In the genomic region with DNA sequence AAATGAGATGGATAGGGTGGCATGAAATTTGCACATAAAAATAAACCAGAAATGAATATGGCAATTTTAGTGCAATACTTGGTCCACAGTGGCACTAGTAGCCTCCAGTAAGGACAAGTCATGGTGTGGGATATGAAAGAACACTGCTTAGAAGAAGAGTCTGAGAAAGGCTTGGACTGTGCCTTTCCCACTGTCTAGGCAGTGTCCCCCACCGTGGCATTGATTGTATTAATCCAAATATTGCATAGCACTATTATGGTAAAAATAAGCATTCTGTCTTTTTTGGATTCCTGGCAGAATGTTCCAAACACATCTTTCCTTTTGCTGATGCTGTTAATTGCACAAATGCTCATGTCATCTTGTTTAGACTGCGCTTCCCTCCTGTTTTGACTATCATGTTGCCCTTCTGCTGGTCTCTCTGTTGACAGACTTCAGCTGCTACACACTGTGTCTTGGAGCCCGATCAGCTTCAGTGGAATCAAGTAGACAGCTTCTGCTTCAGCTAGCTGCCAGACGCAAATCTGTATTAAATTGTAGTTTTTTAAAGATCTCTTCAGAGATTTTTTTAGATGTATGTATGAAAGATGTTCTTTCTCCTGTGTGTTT, we compare ENCODE assay signal across 15 mouse cellular contexts.
DNase-seq lines count a peak whose midpoint lies in the region; ATAC-seq and TF ChIP-seq lines count a peak whose summit lies in the region.
"Had no signal": no experiment of that assay in that cellular context is flagged by ENCODE, and none has a peak within 500 bp of the region (broad histone marks: within the 10 kb centered on the region; RNA-seq: fewer than 3 reads in every experiment).

No protein-coding gene starts in this region.

- no peak for TF ChIP-seq CTCF in liver, adult 2 months (IDR thresholded peaks at IDR 0.05; ENCODE audit: low read depth, low read length)

- TF ChIP-seq POLR2A in liver, adult 2 months (IDR thresholded peaks at IDR 0.05; ENCODE audit: extremely low read depth, insufficient read depth, low read length) = no peak

- no peak overlapping the region for H3K4me3 ChIP-seq in forebrain, embryonic 14.5 days (ENCODE audit: low read depth, low read length)
- H3K4me3 ChIP-seq in forebrain, embryonic 11.5 days (ENCODE audit: low read depth, low read length) = no peak overlapping the region
- H3K4me3 ChIP-seq in liver, adult 2 months (ENCODE audit: insufficient read depth, low read depth, low read length) = no peak overlapping the region
- no peak overlapping the region for H3K4me3 ChIP-seq in liver, embryonic 12.5 days
- H3K4me3 ChIP-seq: embryonic facial prominence, embryonic 12.5 days; heart, embryonic 12.5 days; hindbrain, embryonic 15.5 days; limb, embryonic 12.5 days; megakaryocyte, embryonic 14.5 days had no signal

- H3K4me1 ChIP-seq in forebrain, embryonic 14.5 days (ENCODE audit: control insufficient read depth, insufficient read depth, low read length) = no peaks in the 10 kb centered on the region
- H3K4me1 ChIP-seq in forebrain, embryonic 11.5 days (replicated peaks; ENCODE audit: control insufficient read depth, insufficient read depth, low read length) = no peaks in the 10 kb centered on the region
- no peaks in the 10 kb centered on the region for H3K4me1 ChIP-seq in liver, adult 2 months (ENCODE audit: control insufficient read depth, insufficient read depth, low read length)
- H3K4me1 ChIP-seq in liver, embryonic 12.5 days = no peaks in the 10 kb centered on the region
- H3K4me1 ChIP-seq: embryonic facial prominence, embryonic 12.5 days; heart, embryonic 12.5 days; hindbrain, embryonic 15.5 days; megakaryocyte, embryonic 14.5 days had no signal

- H3K9me3 ChIP-seq in forebrain, embryonic 14.5 days (replicated peaks; ENCODE audit: control insufficient read depth, low read length) = no peaks in the 10 kb centered on the region
- H3K9me3 ChIP-seq in forebrain, embryonic 11.5 days (ENCODE audit: control insufficient read depth, low read length) = no peaks in the 10 kb centered on the region
- H3K9me3 ChIP-seq in liver, embryonic 12.5 days (replicated peaks) = no peaks in the 10 kb centered on the region
- H3K9me3 ChIP-seq: embryonic facial prominence, embryonic 12.5 days; heart, embryonic 12.5 days; hindbrain, embryonic 15.5 days; limb, embryonic 12.5 days had no signal

- H3K27ac ChIP-seq in forebrain, embryonic 14.5 days (ENCODE audit: low read depth, low read length) = no peak overlapping the region
- H3K27ac ChIP-seq in forebrain, embryonic 11.5 days (ENCODE audit: low read depth, low read length) = no peak overlapping the region
- H3K27ac ChIP-seq in liver, adult 2 months (replicated peaks; ENCODE audit: insufficient read depth, low read depth, low read length) = no peak overlapping the region
- H3K27ac ChIP-seq in liver, embryonic 12.5 days = no peak overlapping the region
- H3K27ac ChIP-seq: embryonic facial prominence, embryonic 12.5 days; hindbrain, embryonic 15.5 days; limb, embryonic 12.5 days had no signal

- H3K36me3 ChIP-seq in forebrain, embryonic 14.5 days (ENCODE audit: control insufficient read depth, insufficient read depth, low read length) = no peaks in the 10 kb centered on the region
- H3K36me3 ChIP-seq in forebrain, embryonic 11.5 days (ENCODE audit: control insufficient read depth, insufficient read depth, low read length) = no peaks in the 10 kb centered on the region
- no peaks in the 10 kb centered on the region for H3K36me3 ChIP-seq in liver, adult 2 months (ENCODE audit: control insufficient read depth, insufficient read depth, low read length)
- no peaks in the 10 kb centered on the region for H3K36me3 ChIP-seq in liver, embryonic 12.5 days
- H3K36me3 ChIP-seq: embryonic facial prominence, embryonic 12.5 days; heart, embryonic 12.5 days; hindbrain, embryonic 15.5 days; limb, embryonic 12.5 days had no signal

- H3K9ac ChIP-seq in forebrain, embryonic 14.5 days (ENCODE audit: low read length) = no peak overlapping the region
- no peak overlapping the region for H3K9ac ChIP-seq in forebrain, embryonic 11.5 days (ENCODE audit: low read length)
- no peak overlapping the region for H3K9ac ChIP-seq in liver, adult 2 months (ENCODE audit: low read depth, low read length)
- H3K9ac ChIP-seq in liver, embryonic 12.5 days = no peak overlapping the region
- H3K9ac ChIP-seq: embryonic facial prominence, embryonic 12.5 days; heart, embryonic 12.5 days; hindbrain, embryonic 15.5 days; limb, embryonic 12.5 days had no signal

- 65% methylated on average over 4 of the region's 4 CpGs for WGBS in forebrain, embryonic 14.5 days
- 84% methylated on average over 4 of the region's 4 CpGs for WGBS in forebrain, embryonic 11.5 days
- WGBS in liver, adult 2 months = 65% methylated on average over 4 of the region's 4 CpGs
- WGBS in liver, embryonic 12.5 days (ENCODE audit: insufficient replicate concordance) = 58% methylated on average over 4 of the region's 4 CpGs

- H3K4me2 ChIP-seq in forebrain, embryonic 14.5 days (ENCODE audit: low read length) = no peak overlapping the region
- H3K4me2 ChIP-seq in forebrain, embryonic 11.5 days (ENCODE audit: low read depth, low read length, severe bottlenecking) = no peak overlapping the region
- H3K4me2 ChIP-seq in liver, embryonic 12.5 days = no peak overlapping the region
- H3K4me2 ChIP-seq: embryonic facial prominence, embryonic 12.5 days; heart, embryonic 12.5 days; hindbrain, embryonic 15.5 days; limb, embryonic 12.5 days had no signal

- no peaks in the 10 kb centered on the region for H3K27me3 ChIP-seq in forebrain, embryonic 14.5 days (replicated peaks; ENCODE audit: control insufficient read depth, insufficient read depth, low read length)
- H3K27me3 ChIP-seq in forebrain, embryonic 11.5 days (ENCODE audit: control insufficient read depth, insufficient read depth, low read length) = no peaks in the 10 kb centered on the region
- no peaks in the 10 kb centered on the region for H3K27me3 ChIP-seq in liver, adult 2 months (ENCODE audit: control insufficient read depth, insufficient read depth, low read length)
- H3K27me3 ChIP-seq in liver, embryonic 12.5 days (replicated peaks) = no peaks in the 10 kb centered on the region
- H3K27me3 ChIP-seq: embryonic facial prominence, embryonic 12.5 days; heart, embryonic 12.5 days; hindbrain, embryonic 15.5 days; limb, embryonic 12.5 days; megakaryocyte, embryonic 14.5 days had no signal

- peak; percentile 96 for ATAC-seq in forebrain, embryonic 14.5 days
- ATAC-seq in forebrain, embryonic 11.5 days (replicated peaks; ENCODE audit: low FRiP score) = no peak
- ATAC-seq in liver, embryonic 12.5 days = no peak
- no peak for ATAC-seq in megakaryocyte, adult 5-6 weeks (ENCODE audit: poor library complexity, severe bottlenecking)

- DNase-seq in forebrain, embryonic 14.5 days (ENCODE audit: low spot score) = peak; percentile 88
- DNase-seq in forebrain, embryonic 11.5 days (ENCODE audit: low spot score) = no peak
- peak; percentile 35 for DNase-seq in liver, adult 2 months (ENCODE audit: extremely low read depth, low read depth, low spot score)
- peak; percentile 1 to 2 for DNase-seq in kidney, postnatal 36 days
- peak; percentile 49 for DNase-seq in lung, postnatal 10 days
- DNase-seq in thymus, postnatal 4 days = no peak
- DNase-seq: adrenal gland, adult 8-10 months; cerebellum, adult 11-12 months had no signal

- no peaks in the 10 kb centered on the region for H3K79me2 ChIP-seq in liver, adult 2 months (ENCODE audit: control insufficient read depth, insufficient read depth, low read length)

Comparison
In these comparisons a context has a peak if more than half of its experiments do, and no peak if none do; other contexts are left out.
1. DNase-seq: peak in forebrain, embryonic 14.5 days (single experiment), liver, adult 2 months (single experiment), kidney, postnatal 36 days (2 of 2) and lung, postnatal 10 days (single experiment); none in forebrain, embryonic 11.5 days (single experiment) and thymus, postnatal 4 days (single experiment).